Mouse (Mus musculus): ENCODE measurements around the gene Flii. TPM values are rescaled to one million over a fixed set of nuclear protein-coding genes. Genes with fewer than 3 reads are reported as not detected.

Gene Flii
- total and polyA plus RNA-seq, 3 experiments = 127 to 168 (median 130) TPM

DNA sequence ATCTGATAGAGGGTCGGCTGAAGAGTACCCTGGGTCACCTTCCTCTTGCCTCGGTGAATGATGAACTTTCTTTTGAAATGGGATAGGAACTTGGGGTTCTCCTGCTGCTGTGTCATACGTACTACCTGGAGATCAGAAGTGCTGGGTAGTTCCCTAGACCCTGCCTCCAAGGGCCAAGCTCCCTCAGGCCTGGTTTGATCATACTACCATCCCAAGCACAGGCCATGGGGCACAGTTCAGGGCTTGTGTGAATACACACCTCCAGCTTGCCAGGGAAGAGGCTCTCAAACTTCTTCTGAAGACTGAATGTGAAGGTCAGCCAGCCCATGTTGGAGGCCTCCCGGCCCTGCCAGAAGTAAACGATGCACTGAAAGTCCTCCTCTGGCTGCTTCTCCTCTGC, 11.2 kb downstream of the Flii start:
- H3K27ac ChIP-seq = no peak overlapping the region
- H3K4me3 ChIP-seq = no peak overlapping the region
- DNase-seq = no peak
- H3K36me3 ChIP-seq (ENCODE audit: control insufficient read depth, insufficient read depth, low read length) = no peaks in the 10 kb centered on the region
- TF ChIP-seq CTCF (IDR thresholded peaks at IDR 0.05) = no peak
- no peak for TF ChIP-seq POLR2A (IDR thresholded peaks at IDR 0.05; ENCODE audit: insufficient read depth, low read depth, low read length)
- TF ChIP-seq EP300 (IDR thresholded peaks at IDR 0.05; ENCODE audit: insufficient read depth, low read depth, low read length) = no peak
- no peaks in the 10 kb centered on the region for H3K79me2 ChIP-seq (replicated peaks; ENCODE audit: control insufficient read depth, insufficient read depth, low read length)
- intact Hi-C loops (cut with DNase I) = no loop called here
- H3K27me3 ChIP-seq (ENCODE audit: control insufficient read depth, insufficient read depth, low read length) = no peaks in the 10 kb centered on the region
- WGBS = 80% methylated on average over 5 of the region's 5 CpGs
- H3K4me1 ChIP-seq (ENCODE audit: control insufficient read depth, insufficient read depth, low read length) = peaks cover 2% of the 10 kb centered on the region; the same call in 1 of the 2 replicates
- no peak overlapping the region for H3K9ac ChIP-seq (ENCODE audit: low read depth, low read length)

DNA sequence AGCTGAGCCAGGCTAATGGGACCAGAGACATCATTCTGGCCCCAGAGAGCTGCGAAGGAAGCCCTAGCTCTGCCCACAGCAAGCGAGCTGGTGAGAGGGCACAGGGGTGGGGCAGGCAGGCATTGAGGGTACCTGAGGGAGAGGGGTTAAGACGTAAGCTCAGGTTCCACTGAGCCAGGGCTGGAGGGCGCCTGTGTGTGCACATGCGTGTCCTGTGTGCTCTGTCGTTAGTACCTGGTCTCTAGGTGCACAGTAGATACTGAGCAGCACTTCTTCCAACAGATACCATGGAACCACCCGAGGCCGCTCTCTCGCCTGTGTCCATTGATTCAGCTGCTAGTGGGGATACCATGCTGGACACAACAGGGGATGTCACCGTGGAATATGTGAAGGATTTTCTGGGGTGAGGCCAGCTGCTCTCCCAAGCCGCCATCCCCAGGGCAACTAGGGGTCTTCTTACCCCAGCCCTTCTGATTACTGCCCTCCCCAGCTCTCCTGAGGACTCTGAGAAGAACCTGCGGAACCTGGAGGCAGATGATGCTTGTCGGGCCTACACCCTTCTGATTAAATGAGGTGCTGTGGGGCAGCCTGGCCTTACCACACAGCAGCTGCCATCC, 14.3 kb downstream of the Flii start:
- H3K36me3 ChIP-seq (ENCODE audit: control insufficient read depth, insufficient read depth, low read length) = peaks cover 2% of the 10 kb centered on the region; the same call in 1 of the 2 replicates
- no peak overlapping the region for H3K27ac ChIP-seq
- intact Hi-C loops (cut with DNase I) = no loop called here
- TF ChIP-seq POLR2A (IDR thresholded peaks at IDR 0.05; ENCODE audit: insufficient read depth, low read depth, low read length) (no peak), CTCF (IDR thresholded peaks at IDR 0.05) (no peak), EP300 (IDR thresholded peaks at IDR 0.05; ENCODE audit: insufficient read depth, low read depth, low read length) (no peak)
- no peak overlapping the region for H3K9ac ChIP-seq (ENCODE audit: low read depth, low read length)
- no peaks in the 10 kb centered on the region for H3K79me2 ChIP-seq (replicated peaks; ENCODE audit: control insufficient read depth, insufficient read depth, low read length)
- DNase-seq = peak in 1 of 2 experiments; percentile 18
- no peaks in the 10 kb centered on the region for H3K27me3 ChIP-seq (ENCODE audit: control insufficient read depth, insufficient read depth, low read length)
- no peak overlapping the region for H3K4me3 ChIP-seq
- peaks cover 5% of the 10 kb centered on the region for H3K4me1 ChIP-seq (ENCODE audit: control insufficient read depth, insufficient read depth, low read length)
- 90% methylated on average over 13 of the region's 13 CpGs for WGBS

DNA sequence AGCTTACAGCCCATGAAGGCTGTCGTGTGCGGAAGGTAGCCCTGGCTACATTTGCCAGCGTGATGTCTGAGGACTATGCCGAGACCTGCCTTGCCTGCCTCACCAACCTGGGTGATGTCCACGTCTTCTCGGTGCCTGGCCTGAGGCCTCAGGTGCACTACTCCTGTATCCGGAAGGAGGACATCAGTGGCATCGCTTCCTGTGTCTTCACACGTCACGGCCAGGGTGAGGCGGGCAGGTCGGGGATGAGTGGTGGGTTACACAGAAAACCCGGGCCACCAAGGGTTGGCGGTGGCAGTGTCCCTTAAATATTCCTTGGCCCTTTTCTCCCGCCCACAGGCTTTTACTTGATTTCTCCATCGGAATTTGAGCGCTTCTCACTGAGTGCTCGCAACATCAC, 15.0 kb downstream of the Flii start:
- no peaks in the 10 kb centered on the region for H3K27me3 ChIP-seq (ENCODE audit: control insufficient read depth, insufficient read depth, low read length)
- H3K4me1 ChIP-seq (ENCODE audit: control insufficient read depth, insufficient read depth, low read length) = peaks cover 8% of the 10 kb centered on the region
- WGBS = 90% methylated on average over 18 of the region's 18 CpGs
- intact Hi-C loops (cut with DNase I) = no loop called here
- TF ChIP-seq POLR2A (IDR thresholded peaks at IDR 0.05; ENCODE audit: insufficient read depth, low read depth, low read length) (no peak), CTCF (IDR thresholded peaks at IDR 0.05) (no peak), EP300 (IDR thresholded peaks at IDR 0.05; ENCODE audit: insufficient read depth, low read depth, low read length) (no peak)
- H3K4me3 ChIP-seq = no peak overlapping the region
- peak in 1 of 2 experiments; percentile 18 for DNase-seq
- H3K79me2 ChIP-seq (replicated peaks; ENCODE audit: control insufficient read depth, insufficient read depth, low read length) = no peaks in the 10 kb centered on the region
- no peak overlapping the region for H3K9ac ChIP-seq (ENCODE audit: low read depth, low read length)
- no peak overlapping the region for H3K27ac ChIP-seq
- peaks cover 5% of the 10 kb centered on the region; the same call in 1 of the 2 replicates for H3K36me3 ChIP-seq (ENCODE audit: control insufficient read depth, insufficient read depth, low read length)

DNA sequence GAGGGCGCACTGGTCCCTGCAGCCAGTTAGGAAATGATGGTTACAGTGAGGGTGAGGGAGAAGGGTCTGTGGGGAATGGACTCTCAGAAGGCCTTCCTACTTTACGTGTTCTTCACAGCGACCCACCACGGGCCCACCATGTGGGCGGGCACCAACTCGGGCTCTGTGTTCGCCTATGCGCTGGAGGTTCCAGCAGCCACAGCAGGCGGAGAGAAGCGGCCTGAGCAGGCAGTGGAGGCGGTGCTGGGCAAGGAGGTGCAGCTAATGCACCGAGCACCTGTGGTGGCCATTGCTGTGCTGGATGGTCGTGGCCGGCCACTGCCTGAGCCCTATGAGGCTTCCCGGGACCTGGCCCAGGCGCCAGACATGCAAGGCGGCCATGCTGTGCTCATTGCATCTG, 15.8 kb downstream of the Flii start:
- intact Hi-C loops (cut with DNase I) = no loop called here
- peak in 1 of 2 experiments; percentile 14 for DNase-seq
- TF ChIP-seq EP300 (IDR thresholded peaks at IDR 0.05; ENCODE audit: insufficient read depth, low read depth, low read length) = no peak
- no peak for TF ChIP-seq POLR2A (IDR thresholded peaks at IDR 0.05; ENCODE audit: insufficient read depth, low read depth, low read length)
- TF ChIP-seq CTCF (IDR thresholded peaks at IDR 0.05) = no peak

DNA sequence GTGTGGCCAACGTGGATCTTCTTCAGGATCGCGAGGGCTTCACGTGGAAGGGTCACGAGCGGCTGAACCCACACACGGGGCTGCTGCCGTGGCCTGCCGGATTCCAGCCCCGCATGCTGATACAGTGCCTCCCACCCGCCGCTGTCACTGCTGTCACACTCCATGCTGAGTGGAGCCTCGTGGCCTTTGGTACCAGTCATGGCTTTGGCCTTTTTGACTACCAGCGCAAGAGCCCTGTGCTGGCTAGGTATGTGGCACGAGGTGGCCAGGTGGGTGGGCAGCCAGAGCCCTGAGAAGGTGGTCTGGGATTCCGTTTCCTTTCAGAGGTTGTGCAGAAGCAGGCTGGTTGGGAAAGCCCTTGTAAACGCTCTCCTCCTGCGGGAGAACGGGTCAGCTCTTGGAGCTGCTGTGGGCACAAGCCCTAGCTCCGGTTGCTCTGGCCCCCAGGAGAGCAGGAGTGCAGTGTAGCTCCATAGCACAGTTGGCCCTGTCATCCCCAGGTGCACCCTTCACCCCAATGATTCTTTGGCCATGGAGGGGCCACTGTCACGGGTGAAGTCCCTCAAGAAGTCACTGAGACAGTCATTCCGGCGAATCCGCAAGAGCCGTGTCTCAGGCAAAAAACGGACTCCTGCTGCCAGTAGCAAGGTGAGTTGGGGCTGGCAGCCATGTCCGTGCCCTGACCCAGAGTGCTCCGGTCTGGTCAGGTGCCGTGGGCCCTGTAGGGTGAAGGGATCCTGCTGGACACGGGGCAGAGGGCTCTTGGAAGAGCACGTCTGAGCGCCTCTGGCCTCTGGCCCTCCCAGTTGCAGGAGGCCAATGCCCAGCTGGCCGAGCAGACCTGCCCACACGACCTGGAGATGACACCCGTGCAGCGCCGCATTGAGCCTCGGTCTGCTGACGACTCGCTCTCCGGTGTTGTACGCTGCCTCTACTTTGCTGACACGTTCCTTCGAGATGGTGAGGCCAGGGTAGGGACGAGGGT, 17.3 kb downstream of the Flii start:
- H3K4me3 ChIP-seq = no peak overlapping the region
- WGBS = 94% methylated on average over 45 of the region's 45 CpGs
- no peaks in the 10 kb centered on the region for H3K79me2 ChIP-seq (replicated peaks; ENCODE audit: control insufficient read depth, insufficient read depth, low read length)
- H3K36me3 ChIP-seq (ENCODE audit: control insufficient read depth, insufficient read depth, low read length) = peaks cover 5% of the 10 kb centered on the region; the same call in 1 of the 2 replicates
- H3K9ac ChIP-seq (ENCODE audit: low read depth, low read length) = no peak overlapping the region
- H3K27me3 ChIP-seq (ENCODE audit: control insufficient read depth, insufficient read depth, low read length) = no peaks in the 10 kb centered on the region
- peaks cover 11% of the 10 kb centered on the region for H3K4me1 ChIP-seq (ENCODE audit: control insufficient read depth, insufficient read depth, low read length)
- H3K27ac ChIP-seq = no peak overlapping the region
- intact Hi-C loops (cut with DNase I) = no loop called here
- TF ChIP-seq CTCF (IDR thresholded peaks at IDR 0.05) (no peak), EP300 (IDR thresholded peaks at IDR 0.05; ENCODE audit: insufficient read depth, low read depth, low read length) (no peak), POLR2A (IDR thresholded peaks at IDR 0.05; ENCODE audit: insufficient read depth, low read depth, low read length) (no peak)
- peak; percentile 3 to 19 for DNase-seq

More for the DNA sequence above, 15.8 kb downstream of the Flii start:
- no peaks in the 10 kb centered on the region for H3K27me3 ChIP-seq (ENCODE audit: control insufficient read depth, insufficient read depth, low read length)
- no peak overlapping the region for H3K27ac ChIP-seq
- WGBS = 92% methylated on average over 17 of the region's 17 CpGs
- H3K79me2 ChIP-seq (replicated peaks; ENCODE audit: control insufficient read depth, insufficient read depth, low read length) = no peaks in the 10 kb centered on the region
- H3K9ac ChIP-seq (ENCODE audit: low read depth, low read length) = no peak overlapping the region
- H3K4me1 ChIP-seq (ENCODE audit: control insufficient read depth, insufficient read depth, low read length) = peaks cover 11% of the 10 kb centered on the region
- H3K36me3 ChIP-seq (ENCODE audit: control insufficient read depth, insufficient read depth, low read length) = peaks cover 5% of the 10 kb centered on the region; the same call in 1 of the 2 replicates
- H3K4me3 ChIP-seq = no peak overlapping the region

All from heart, adult 2 months (tissue).